Mouse (Mus musculus): ENCODE measurements around the gene Cfap54. TPM values are rescaled to one million over a fixed set of nuclear protein-coding genes. Genes with fewer than 3 reads are reported as not detected.

Cfap54 gene
- polyA plus RNA-seq, 1 experiment, result 0.01 TPM

- Histone ChIP-seq H3K4me3 (ENCODE audit: insufficient read depth, poor library complexity, severe bottlenecking) (no peak overlapping the region), H3K36me3 (ENCODE audit: control insufficient read depth, insufficient read depth) (no peaks in the 10 kb centered on the region), H3K79me2 (ENCODE audit: control insufficient read depth, insufficient read depth) (no peaks in the 10 kb centered on the region), H3K27me3 (ENCODE audit: control insufficient read depth, insufficient read depth, insufficient read length) (no peaks in the 10 kb centered on the region), H3K79me3 (ENCODE audit: low read depth) (no peaks in the 10 kb centered on the region), H3ac (ENCODE audit: control insufficient read depth, insufficient read length, low read depth) (no peak overlapping the region)
- TF ChIP-seq USF1 (IDR thresholded peaks at IDR 0.05; ENCODE audit: low read depth) (no peak), MYOD1 (IDR thresholded peaks at IDR 0.05; ENCODE audit: control insufficient read depth, insufficient read length, low read depth) (no peak), MYOG (IDR thresholded peaks at IDR 0.05; ENCODE audit: control insufficient read depth, extremely low read depth, insufficient read length) (no peak), FOSL1 (IDR thresholded peaks at IDR 0.05; ENCODE audit: insufficient read depth, low read length, poor library complexity, severe bottlenecking) (no peak), MAX (IDR thresholded peaks at IDR 0.05) (no peak), CEBPB (IDR thresholded peaks at IDR 0.05; ENCODE audit: low read depth) (no peak), CTCF (IDR thresholded peaks at IDR 0.05; ENCODE audit: control insufficient read depth, insufficient read depth, insufficient read length) (no peak)
Measured at GRCm38 (mm10) chr10:93064973-93065372, 16.4 kb downstream of the Cfap54 start.

DNA sequence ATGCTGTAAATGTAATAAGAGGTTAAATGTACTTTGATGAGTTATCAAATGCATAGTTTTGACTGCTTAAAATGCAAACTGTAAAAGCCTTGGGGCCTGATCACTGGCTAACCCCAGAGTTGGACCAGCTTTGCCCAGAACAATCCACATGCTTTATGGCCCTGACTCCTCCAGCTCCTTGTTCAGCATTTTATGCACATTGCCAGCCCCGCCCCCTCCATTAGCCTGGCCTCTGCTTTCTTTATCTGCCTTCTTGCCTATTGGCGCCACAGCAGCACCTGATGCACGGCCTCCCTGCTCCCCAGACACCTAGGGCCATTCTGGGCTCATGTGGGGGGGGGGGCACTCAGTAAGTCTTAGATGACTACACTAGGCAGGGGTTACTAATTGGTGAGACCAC, 17.8 kb downstream of the Cfap54 start:
- no peak for TF ChIP-seq USF1 (IDR thresholded peaks at IDR 0.05; ENCODE audit: low read depth)
- TF ChIP-seq MYOG (IDR thresholded peaks at IDR 0.05; ENCODE audit: control insufficient read depth, extremely low read depth, insufficient read length), result no peak
- no peak for TF ChIP-seq CEBPB (IDR thresholded peaks at IDR 0.05; ENCODE audit: low read depth)
- no peak for TF ChIP-seq CTCF (IDR thresholded peaks at IDR 0.05; ENCODE audit: control insufficient read depth, insufficient read depth, insufficient read length)
- TF ChIP-seq MYOD1 (IDR thresholded peaks at IDR 0.05; ENCODE audit: control insufficient read depth, insufficient read length, low read depth), result no peak
- no peak for TF ChIP-seq MAX (IDR thresholded peaks at IDR 0.05)
- TF ChIP-seq FOSL1 (IDR thresholded peaks at IDR 0.05; ENCODE audit: insufficient read depth, low read length, poor library complexity, severe bottlenecking), result no peak
- Histone ChIP-seq H3K36me3 (ENCODE audit: control insufficient read depth, insufficient read depth) (no peaks in the 10 kb centered on the region), H3K79me2 (ENCODE audit: control insufficient read depth, insufficient read depth) (no peaks in the 10 kb centered on the region), H3K27me3 (ENCODE audit: control insufficient read depth, insufficient read depth, insufficient read length) (no peaks in the 10 kb centered on the region), H3K79me3 (ENCODE audit: low read depth) (no peaks in the 10 kb centered on the region), H3K4me3 (ENCODE audit: insufficient read depth, poor library complexity, severe bottlenecking) (no peak overlapping the region), H3ac (ENCODE audit: control insufficient read depth, insufficient read length, low read depth) (no peak overlapping the region)

- Histone ChIP-seq H3K36me3 (ENCODE audit: control insufficient read depth, insufficient read depth) (no peaks in the 10 kb centered on the region), H3K27me3 (ENCODE audit: control insufficient read depth, insufficient read depth, insufficient read length) (no peaks in the 10 kb centered on the region), H3K79me2 (ENCODE audit: control insufficient read depth, insufficient read depth) (no peaks in the 10 kb centered on the region), H3ac (ENCODE audit: control insufficient read depth, insufficient read length, low read depth) (no peak overlapping the region), H3K4me3 (ENCODE audit: insufficient read depth, poor library complexity, severe bottlenecking) (no peak overlapping the region), H3K79me3 (ENCODE audit: low read depth) (no peaks in the 10 kb centered on the region)
- TF ChIP-seq FOSL1 (IDR thresholded peaks at IDR 0.05; ENCODE audit: insufficient read depth, low read length, poor library complexity, severe bottlenecking) (no peak), MAX (IDR thresholded peaks at IDR 0.05) (no peak), CTCF (IDR thresholded peaks at IDR 0.05; ENCODE audit: control insufficient read depth, insufficient read depth, insufficient read length) (no peak), USF1 (IDR thresholded peaks at IDR 0.05; ENCODE audit: low read depth) (no peak), CEBPB (IDR thresholded peaks at IDR 0.05; ENCODE audit: low read depth) (no peak), MYOG (IDR thresholded peaks at IDR 0.05; ENCODE audit: control insufficient read depth, extremely low read depth, insufficient read length) (no peak), MYOD1 (IDR thresholded peaks at IDR 0.05; ENCODE audit: control insufficient read depth, insufficient read length, low read depth) (no peak)
Measured at GRCm38 (mm10) chr10:93062395-93062794, 19.0 kb downstream of the Cfap54 start.

DNA sequence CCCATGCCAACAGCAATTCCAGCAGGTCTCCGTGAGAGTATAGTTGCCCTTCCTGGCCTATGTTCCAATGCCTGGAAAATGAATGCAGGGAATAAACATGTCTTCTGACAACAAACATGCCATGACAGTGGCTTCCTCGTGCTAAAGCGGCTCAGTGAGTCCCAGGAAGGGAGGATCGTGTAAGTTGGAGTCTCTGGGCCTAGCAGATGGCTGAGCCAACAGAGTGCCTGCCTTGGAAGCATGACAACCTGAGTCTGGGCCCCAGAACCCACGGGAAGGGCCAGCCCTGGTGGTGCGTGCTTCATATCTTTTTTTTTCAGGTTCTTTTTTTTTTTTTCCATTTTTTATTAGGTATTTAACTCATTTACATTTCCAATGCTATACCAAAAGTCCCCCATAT, 27.6 kb downstream of the Cfap54 start:
- H3K79me3 ChIP-seq (ENCODE audit: low read depth), result no peaks in the 10 kb centered on the region
- TF ChIP-seq CEBPB (IDR thresholded peaks at IDR 0.05; ENCODE audit: low read depth) (no peak), FOSL1 (IDR thresholded peaks at IDR 0.05; ENCODE audit: insufficient read depth, low read length, poor library complexity, severe bottlenecking) (no peak), MYOD1 (IDR thresholded peaks at IDR 0.05; ENCODE audit: control insufficient read depth, insufficient read length, low read depth) (no peak), USF1 (IDR thresholded peaks at IDR 0.05; ENCODE audit: low read depth) (no peak), MYOG (IDR thresholded peaks at IDR 0.05; ENCODE audit: control insufficient read depth, extremely low read depth, insufficient read length) (no peak)
- H3K36me3 ChIP-seq (ENCODE audit: control insufficient read depth, insufficient read depth), result no peaks in the 10 kb centered on the region
- no peaks in the 10 kb centered on the region for H3K27me3 ChIP-seq (ENCODE audit: control insufficient read depth, insufficient read depth, insufficient read length)
- H3ac ChIP-seq (ENCODE audit: control insufficient read depth, insufficient read length, low read depth), result no peak overlapping the region
- H3K79me2 ChIP-seq (ENCODE audit: control insufficient read depth, insufficient read depth), result no peaks in the 10 kb centered on the region
- H3K4me3 ChIP-seq (ENCODE audit: insufficient read depth, poor library complexity, severe bottlenecking), result no peak overlapping the region

DNA sequence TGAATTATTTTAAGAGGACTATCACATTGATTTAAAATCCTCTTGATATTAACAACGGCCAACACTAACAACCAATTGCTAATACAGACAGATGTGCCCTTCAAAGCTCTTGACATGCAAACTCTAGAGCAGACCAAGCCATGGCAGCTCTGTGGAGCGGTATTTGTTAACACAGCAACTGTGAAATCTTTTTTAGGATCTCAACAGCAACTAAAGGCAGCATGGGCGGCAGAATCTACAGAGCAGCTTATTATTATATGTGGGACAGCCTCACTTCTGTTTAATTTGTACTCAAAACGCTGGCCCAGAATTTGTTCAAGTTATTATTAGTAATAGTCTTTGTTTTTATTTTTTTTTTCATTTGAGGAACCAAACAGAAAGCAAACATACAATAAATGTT, 28.1 kb downstream of the Cfap54 start:
- TF ChIP-seq USF1 (IDR thresholded peaks at IDR 0.05; ENCODE audit: low read depth) (no peak), CEBPB (IDR thresholded peaks at IDR 0.05; ENCODE audit: low read depth) (no peak), MAX (IDR thresholded peaks at IDR 0.05) (no peak), MYOD1 (IDR thresholded peaks at IDR 0.05; ENCODE audit: control insufficient read depth, insufficient read length, low read depth) (no peak), MYOG (IDR thresholded peaks at IDR 0.05; ENCODE audit: control insufficient read depth, extremely low read depth, insufficient read length) (no peak), FOSL1 (IDR thresholded peaks at IDR 0.05; ENCODE audit: insufficient read depth, low read length, poor library complexity, severe bottlenecking) (no peak), CTCF (IDR thresholded peaks at IDR 0.05; ENCODE audit: control insufficient read depth, insufficient read depth, insufficient read length) (no peak)

More for the DNA sequence above, 28.1 kb downstream of the Cfap54 start:
- H3K79me3 ChIP-seq (ENCODE audit: low read depth), result no peaks in the 10 kb centered on the region
- H3K79me2 ChIP-seq (ENCODE audit: control insufficient read depth, insufficient read depth), result no peaks in the 10 kb centered on the region
- H3K4me3 ChIP-seq (ENCODE audit: insufficient read depth, poor library complexity, severe bottlenecking), result no peak overlapping the region
- no peaks in the 10 kb centered on the region for H3K36me3 ChIP-seq (ENCODE audit: control insufficient read depth, insufficient read depth)
- H3ac ChIP-seq (ENCODE audit: control insufficient read depth, insufficient read length, low read depth), result no peak overlapping the region
- no peaks in the 10 kb centered on the region for H3K27me3 ChIP-seq (ENCODE audit: control insufficient read depth, insufficient read depth, insufficient read length)

Measured in C2C12 (cell line).